Mouse (Mus musculus) right cerebral cortex, postnatal 4 days (tissue): ENCODE measurements around the gene Sowahd.

ENCODE experiments used
- DNase-seq: peaks from one replicate; pipeline ENCODE4 v3.0.0-alpha.2; 2022

Gene Sowahd

DNA sequence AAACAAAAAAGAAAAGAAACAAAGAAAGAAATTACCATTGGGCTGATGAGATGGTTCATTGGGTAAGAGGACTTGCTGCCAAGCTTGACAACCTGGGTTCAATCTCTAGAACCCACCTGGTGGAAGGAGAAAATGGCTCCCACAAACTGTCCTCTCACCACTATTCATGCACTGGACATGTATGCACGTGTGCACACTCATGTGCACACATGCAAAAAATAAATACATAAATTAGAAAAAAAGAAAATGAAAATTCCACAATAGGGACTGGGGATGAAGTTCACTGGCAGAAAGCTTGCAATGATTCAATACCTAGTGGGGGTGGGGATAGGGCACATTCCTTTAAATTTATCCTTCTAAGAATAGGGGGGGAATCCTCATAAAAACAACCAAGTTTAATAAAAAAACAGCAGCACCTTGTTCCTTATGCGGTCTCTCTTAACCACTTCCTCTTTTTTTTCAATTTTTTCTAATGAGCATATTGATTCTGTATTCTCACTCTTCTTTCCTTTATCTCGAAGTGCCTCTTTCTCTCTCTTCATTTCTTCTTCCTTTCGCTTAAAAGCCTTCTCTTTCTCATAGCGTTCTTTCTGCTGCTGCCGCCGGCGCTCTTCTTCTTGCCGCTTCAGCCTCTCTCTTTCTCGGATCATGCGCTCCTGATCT is 46.6 kb downstream of the Sowahd start:
- DNase-seq, result no peak

DNA sequence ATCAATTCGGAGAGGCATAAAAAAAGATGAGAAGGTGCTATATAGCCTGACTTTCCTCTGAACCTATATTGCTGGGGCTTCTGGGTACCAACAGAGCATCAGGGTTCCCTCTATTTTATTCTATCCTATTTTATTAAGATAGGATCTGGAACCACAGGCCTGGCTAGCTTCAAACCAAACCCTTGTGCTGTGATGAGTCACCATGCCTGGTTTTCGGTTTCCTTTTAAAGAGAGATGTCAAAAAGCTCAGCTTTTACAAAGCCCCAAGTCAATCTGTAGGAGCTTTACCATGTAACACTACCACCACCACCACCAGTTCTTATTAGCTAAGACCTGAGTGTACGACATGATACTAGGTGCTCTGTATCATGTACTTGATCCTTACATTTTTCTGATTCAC is 50.0 kb downstream of the Sowahd start:
- DNase-seq, result no peak
